In genomic region chr5:90194831-90195230, GRCm38 (mm10) we compare ENCODE assay signal across 8 mouse cellular contexts. TPM values are rescaled to one million over a fixed set of nuclear protein-coding genes. Genes with fewer than 3 reads are reported as not detected.
DNase-seq lines count a peak whose midpoint lies in the region; ATAC-seq and TF ChIP-seq lines count a peak whose summit lies in the region.

No protein-coding gene starts in this region.

- WGBS in intestine, embryonic 14.5 days = 26% methylated on average over 6 of the region's 6 CpGs
- WGBS in intestine, embryonic 15.5 days = 25% methylated on average over 6 of the region's 6 CpGs
- 29% methylated on average over 6 of the region's 6 CpGs for WGBS in hindbrain, embryonic 13.5 days
- 27% methylated on average over 6 of the region's 6 CpGs for WGBS in midbrain, embryonic 15.5 days

- H3K27me3 ChIP-seq in intestine, embryonic 14.5 days (replicated peaks; ENCODE audit: control insufficient read depth, insufficient read depth, low read length) = no peaks in the 10 kb centered on the region
- H3K27me3 ChIP-seq in intestine, embryonic 15.5 days (replicated peaks) = no peaks in the 10 kb centered on the region
- no peaks in the 10 kb centered on the region for H3K27me3 ChIP-seq in hindbrain, embryonic 13.5 days
- H3K27me3 ChIP-seq in midbrain, embryonic 15.5 days (replicated peaks) = no peaks in the 10 kb centered on the region

- H3K27ac ChIP-seq in intestine, embryonic 14.5 days (ENCODE audit: low read depth) = no peak overlapping the region
- H3K27ac ChIP-seq in intestine, embryonic 15.5 days = no peak overlapping the region
- H3K27ac ChIP-seq in embryonic fibroblast, embryonic 13.5 days (ENCODE audit: insufficient read depth, low read length) = no peak overlapping the region
- H3K27ac ChIP-seq in hindbrain, embryonic 13.5 days = no peak overlapping the region
- H3K27ac ChIP-seq in left cerebral cortex, adult 2 months = no peak overlapping the region
- H3K27ac ChIP-seq in midbrain, embryonic 15.5 days = no peak overlapping the region

- intact Hi-C loops in left cerebral cortex, adult 2 months (cut with DNase I) = loop anchor here (2.0 to 5.0 kb wide), 6 partner anchors 214 to 784 kb away; no protein-coding TSS in a partner anchor

- no peak for TF ChIP-seq POLR2A in embryonic fibroblast, embryonic 13.5 days (IDR thresholded peaks at IDR 0.05; ENCODE audit: low read depth, low read length)

- no peak overlapping the region for H3K4me3 ChIP-seq in intestine, embryonic 14.5 days (ENCODE audit: low read depth, low read length)
- no peak overlapping the region for H3K4me3 ChIP-seq in intestine, embryonic 15.5 days (replicated peaks)
- no peak overlapping the region for H3K4me3 ChIP-seq in embryonic fibroblast, embryonic 13.5 days (ENCODE audit: insufficient read depth, low read length)
- no peak overlapping the region for H3K4me3 ChIP-seq in hindbrain, embryonic 13.5 days
- H3K4me3 ChIP-seq in left cerebral cortex, adult 2 months = no peak overlapping the region
- no peak overlapping the region for H3K4me3 ChIP-seq in midbrain, embryonic 15.5 days

- DNase-seq in intestine, embryonic 14.5 days (ENCODE audit: low spot score) = peak; percentile 71
- peak; percentile 77 for DNase-seq in adrenal gland, postnatal 14 days
- DNase-seq in left cerebral cortex, adult 2 months (ENCODE audit: extremely low spot score in 1 of 2, low spot score in 2 of 2) = peak; percentile 66 to 70
- DNase-seq in thymus, postnatal 4 days = peak; percentile 45

- no peak overlapping the region for H3K4me2 ChIP-seq in intestine, embryonic 14.5 days (ENCODE audit: low read length)
- no peak overlapping the region for H3K4me2 ChIP-seq in intestine, embryonic 15.5 days (replicated peaks)
- no peak overlapping the region for H3K4me2 ChIP-seq in hindbrain, embryonic 13.5 days
- no peak overlapping the region for H3K4me2 ChIP-seq in midbrain, embryonic 15.5 days

- TF ChIP-seq CTCF in embryonic fibroblast, embryonic 13.5 days (IDR thresholded peaks at IDR 0.05; ENCODE audit: borderline replicate concordance, insufficient read depth, low read length) = peak; percentile 28; the same call in 1 of the 2 replicates
- TF ChIP-seq CTCF in left cerebral cortex, adult 2 months (IDR thresholded peaks at IDR 0.05) = peak; percentile 73

- H3K9ac ChIP-seq in intestine, embryonic 14.5 days (ENCODE audit: low read length) = no peak overlapping the region
- no peak overlapping the region for H3K9ac ChIP-seq in intestine, embryonic 15.5 days
- no peak overlapping the region for H3K9ac ChIP-seq in hindbrain, embryonic 13.5 days
- H3K9ac ChIP-seq in midbrain, embryonic 15.5 days = no peak overlapping the region

- no peaks in the 10 kb centered on the region for H3K36me3 ChIP-seq in intestine, embryonic 14.5 days (ENCODE audit: control insufficient read depth, insufficient read depth, low read length)
- no peaks in the 10 kb centered on the region for H3K36me3 ChIP-seq in intestine, embryonic 15.5 days
- H3K36me3 ChIP-seq in hindbrain, embryonic 13.5 days = no peaks in the 10 kb centered on the region
- no peaks in the 10 kb centered on the region for H3K36me3 ChIP-seq in midbrain, embryonic 15.5 days (replicated peaks)

- H3K9me3 ChIP-seq in intestine, embryonic 14.5 days (ENCODE audit: control insufficient read depth, low read length) = no peaks in the 10 kb centered on the region
- H3K9me3 ChIP-seq in intestine, embryonic 15.5 days = no peaks in the 10 kb centered on the region
- H3K9me3 ChIP-seq in hindbrain, embryonic 13.5 days = no peaks in the 10 kb centered on the region
- no peaks in the 10 kb centered on the region for H3K9me3 ChIP-seq in midbrain, embryonic 15.5 days

- H3K4me1 ChIP-seq in intestine, embryonic 14.5 days (replicated peaks; ENCODE audit: control insufficient read depth, insufficient read depth, low read length) = no peaks in the 10 kb centered on the region
- H3K4me1 ChIP-seq in intestine, embryonic 15.5 days (replicated peaks) = no peaks in the 10 kb centered on the region
- H3K4me1 ChIP-seq in embryonic fibroblast, embryonic 13.5 days (ENCODE audit: control insufficient read depth, insufficient read depth, low read length) = no peaks in the 10 kb centered on the region
- H3K4me1 ChIP-seq in hindbrain, embryonic 13.5 days (replicated peaks) = no peaks in the 10 kb centered on the region
- H3K4me1 ChIP-seq in midbrain, embryonic 15.5 days = no peaks in the 10 kb centered on the region

- 0 out of 2 replicates have a peak, but pooled peaks have one; percentile 50 for ATAC-seq in intestine, embryonic 14.5 days (replicated peaks; ENCODE audit: low FRiP score, low TSS enrichment, low read depth)
- ATAC-seq in intestine, embryonic 15.5 days = no peak
- 0 out of 2 replicates have a peak, but pooled peaks have one; percentile 61 for ATAC-seq in hindbrain, embryonic 13.5 days (ENCODE audit: low FRiP score)
- peak; percentile 85 for ATAC-seq in midbrain, embryonic 15.5 days (replicated peaks)

RNA-seq across cellular contexts. Expression of gene Cox18, which starts 29.0 kb away (rescaled TPM):
- polyA plus RNA-seq in intestine, embryonic 14.5 days (2014; fragmentation: Nextera tagmentation; extraction: Ambion mirVana) = 33.8 and 37.8 TPM in 2 replicates
- 30.3 TPM in 2 replicates for polyA plus RNA-seq in intestine, embryonic 15.5 days (2015; fragmentation: Nextera tagmentation; extraction: Ambion mirVana)
- total RNA-seq in adrenal gland, postnatal 14 days (2021) = 30.6 and 34.7 TPM in 2 replicates
- 32.0 and 40.7 TPM in 2 replicates for polyA plus RNA-seq in embryonic fibroblast, embryonic 13.5 days (2011; ENCODE audit: insufficient read length, low read depth, missing spikeins)
- 30.4 and 32.9 TPM in 2 replicates for polyA plus RNA-seq in hindbrain, embryonic 13.5 days (2015; fragmentation: Nextera tagmentation; extraction: Ambion mirVana)
- 10 to 100 TPM; 24.7 to 25.9 TPM for total RNA-seq in left cerebral cortex, adult 2 months (2021)
- 35.5 and 36.1 TPM in 2 replicates for polyA plus RNA-seq in midbrain, embryonic 15.5 days (2015; fragmentation: Nextera tagmentation; extraction: Ambion mirVana)
